Mouse (Mus musculus): ENCODE data around the gene D5Ertd579e. TPM values are rescaled to one million over a fixed set of nuclear protein-coding genes. Genes with fewer than 3 reads are reported as not detected.

The D5Ertd579e gene
- polyA plus RNA-seq, 1 experiment, result 56.7 TPM

DNA sequence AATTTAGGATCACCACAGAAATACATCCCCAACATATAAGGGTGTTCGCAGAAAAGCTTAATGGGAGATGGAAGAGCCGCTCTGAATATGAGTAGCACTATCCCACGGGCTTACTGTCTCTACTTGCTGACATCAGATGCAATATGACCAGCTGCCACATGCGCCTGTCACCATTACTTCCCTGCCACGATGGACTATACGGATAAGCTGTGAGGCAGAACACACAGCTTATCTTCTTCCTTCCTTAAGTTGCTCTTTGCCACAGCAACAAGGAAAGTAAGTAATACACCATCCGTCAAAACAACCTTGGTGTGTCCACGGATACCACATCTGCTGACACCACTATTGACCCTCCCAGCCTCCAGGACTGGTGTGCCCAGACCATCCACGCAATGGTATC lies 131.3 kb downstream of the D5Ertd579e start:
- TF ChIP-seq POLR2A (IDR thresholded peaks at IDR 0.05; ENCODE audit: low read depth, low read length) (no peak), CTCF (IDR thresholded peaks at IDR 0.05; ENCODE audit: borderline replicate concordance, insufficient read depth, low read length) (no peak)
- Histone ChIP-seq H3K4me3 (ENCODE audit: insufficient read depth, low read length) (no peak overlapping the region), H3K4me1 (ENCODE audit: control insufficient read depth, insufficient read depth, low read length) (no peaks in the 10 kb centered on the region)

GRCm38 (mm10) chr5:36563741-36564140 lies 132.1 kb downstream of the D5Ertd579e start:
- H3K4me1 ChIP-seq (ENCODE audit: control insufficient read depth, insufficient read depth, low read length), result no peaks in the 10 kb centered on the region
- no peak overlapping the region for H3K4me3 ChIP-seq (ENCODE audit: insufficient read depth, low read length)
- H3K27ac ChIP-seq (ENCODE audit: insufficient read depth, low read length), result no peak overlapping the region
- TF ChIP-seq POLR2A (IDR thresholded peaks at IDR 0.05; ENCODE audit: low read depth, low read length), result no peak
- TF ChIP-seq CTCF (IDR thresholded peaks at IDR 0.05; ENCODE audit: borderline replicate concordance, insufficient read depth, low read length), result no peak

More for the DNA sequence above, 131.3 kb downstream of the D5Ertd579e start:
- no peak overlapping the region for H3K27ac ChIP-seq (ENCODE audit: insufficient read depth, low read length)

DNA sequence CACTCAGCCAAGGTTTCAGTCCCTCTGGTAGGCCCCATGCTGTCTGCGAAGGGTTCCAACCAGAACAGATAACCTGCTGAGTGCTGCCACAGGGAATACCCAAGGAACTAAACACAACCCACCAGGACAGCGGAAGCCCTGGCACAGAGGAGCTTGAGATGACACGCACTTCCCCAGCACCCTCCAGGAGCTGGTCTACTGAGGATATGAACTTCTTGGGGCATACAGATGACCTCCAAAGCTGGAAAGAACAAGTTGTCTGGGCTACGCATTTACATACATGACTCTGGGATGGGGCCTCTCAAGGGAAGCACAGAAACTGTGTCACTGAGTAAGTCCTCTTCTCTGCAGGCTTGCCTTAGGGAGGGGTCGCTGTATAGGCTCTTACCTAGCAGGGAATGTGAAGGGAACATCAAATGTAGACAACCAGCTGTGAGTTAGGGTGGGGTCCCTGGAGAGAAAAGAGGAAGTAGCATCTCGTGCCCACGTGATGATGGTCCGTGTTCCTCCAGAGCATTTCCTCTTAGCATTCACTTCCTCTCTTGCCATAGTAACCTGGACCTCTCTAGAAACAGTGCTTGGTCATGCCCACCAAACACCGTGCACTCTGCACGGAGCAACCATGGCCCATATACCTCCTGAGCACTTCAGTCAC lies 132.9 kb downstream of the D5Ertd579e start:
- no peak overlapping the region for H3K27ac ChIP-seq (ENCODE audit: insufficient read depth, low read length)
- no peak for TF ChIP-seq POLR2A (IDR thresholded peaks at IDR 0.05; ENCODE audit: low read depth, low read length)
- no peak for TF ChIP-seq CTCF (IDR thresholded peaks at IDR 0.05; ENCODE audit: borderline replicate concordance, insufficient read depth, low read length)
- no peak overlapping the region for H3K4me3 ChIP-seq (ENCODE audit: insufficient read depth, low read length)
- H3K4me1 ChIP-seq (ENCODE audit: control insufficient read depth, insufficient read depth, low read length), result no peaks in the 10 kb centered on the region

- H3K4me1 ChIP-seq (ENCODE audit: control insufficient read depth, insufficient read depth, low read length), result no peaks in the 10 kb centered on the region
- no peak overlapping the region for H3K27ac ChIP-seq (ENCODE audit: insufficient read depth, low read length)
- no peak overlapping the region for H3K4me3 ChIP-seq (ENCODE audit: insufficient read depth, low read length)
- no peak for TF ChIP-seq CTCF (IDR thresholded peaks at IDR 0.05; ENCODE audit: borderline replicate concordance, insufficient read depth, low read length)
- no peak for TF ChIP-seq POLR2A (IDR thresholded peaks at IDR 0.05; ENCODE audit: low read depth, low read length)
These were observed 134.3 kb downstream of the D5Ertd579e start for GRCm38 (mm10) chr5:36561509-36561908.

GRCm38 (mm10) chr5:36560490-36560889 lies 135.3 kb downstream of the D5Ertd579e start:
- TF ChIP-seq POLR2A (IDR thresholded peaks at IDR 0.05; ENCODE audit: low read depth, low read length), result no peak
- no peak for TF ChIP-seq CTCF (IDR thresholded peaks at IDR 0.05; ENCODE audit: borderline replicate concordance, insufficient read depth, low read length)
- Histone ChIP-seq H3K4me3 (ENCODE audit: insufficient read depth, low read length) (no peak overlapping the region), H3K27ac (ENCODE audit: insufficient read depth, low read length) (no peak overlapping the region), H3K4me1 (ENCODE audit: control insufficient read depth, insufficient read depth, low read length) (no peaks in the 10 kb centered on the region)

DNA sequence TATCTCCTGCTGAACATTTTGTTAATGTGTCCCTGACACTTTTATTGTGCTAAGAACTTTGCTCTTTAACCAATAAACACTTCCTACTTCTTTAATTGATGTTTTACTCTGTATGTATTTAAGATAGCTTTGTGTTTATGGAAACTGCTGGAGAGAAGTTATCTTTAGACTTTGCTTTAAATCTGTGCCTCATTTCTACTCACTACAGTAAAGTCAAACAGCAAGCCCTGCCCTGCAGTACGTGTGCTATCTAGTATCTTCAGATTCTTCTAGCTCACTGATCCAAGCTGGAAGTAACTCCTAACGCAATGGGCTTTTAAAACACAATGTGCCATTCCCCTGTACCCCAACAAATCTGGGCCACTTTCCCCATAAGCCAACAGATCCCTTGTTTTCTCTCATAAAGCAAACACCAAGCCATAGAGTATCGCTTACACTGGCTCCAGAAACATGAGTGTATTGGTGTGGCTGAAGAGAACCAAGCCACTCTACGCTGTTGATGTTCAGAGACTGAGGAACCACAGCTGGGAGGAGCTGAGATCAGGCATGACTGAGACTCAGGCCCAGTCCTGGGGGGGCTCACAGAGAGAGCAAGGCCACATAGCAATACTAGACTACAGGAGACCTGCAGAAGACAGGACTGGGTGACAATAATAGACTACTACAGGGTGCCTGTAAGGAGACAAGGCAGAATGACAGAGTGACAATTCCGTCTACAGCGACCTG lies 136.2 kb downstream of the D5Ertd579e start:
- H3K27ac ChIP-seq (ENCODE audit: insufficient read depth, low read length), result no peak overlapping the region
- no peaks in the 10 kb centered on the region for H3K4me1 ChIP-seq (ENCODE audit: control insufficient read depth, insufficient read depth, low read length)

GRCm38 (mm10) chr5:36559106-36559505 lies 136.7 kb downstream of the D5Ertd579e start:
- peaks cover 3% of the 10 kb centered on the region for H3K4me1 ChIP-seq (ENCODE audit: control insufficient read depth, insufficient read depth, low read length)
- H3K27ac ChIP-seq (ENCODE audit: insufficient read depth, low read length), result no peak overlapping the region
- no peak for TF ChIP-seq POLR2A (IDR thresholded peaks at IDR 0.05; ENCODE audit: low read depth, low read length)
- no peak for TF ChIP-seq CTCF (IDR thresholded peaks at IDR 0.05; ENCODE audit: borderline replicate concordance, insufficient read depth, low read length)
- H3K4me3 ChIP-seq (ENCODE audit: insufficient read depth, low read length), result no peak overlapping the region

More for the DNA sequence above, 136.2 kb downstream of the D5Ertd579e start:
- TF ChIP-seq POLR2A (IDR thresholded peaks at IDR 0.05; ENCODE audit: low read depth, low read length) (no peak), CTCF (IDR thresholded peaks at IDR 0.05; ENCODE audit: borderline replicate concordance, insufficient read depth, low read length) (no peak)
- no peak overlapping the region for H3K4me3 ChIP-seq (ENCODE audit: insufficient read depth, low read length)

DNA sequence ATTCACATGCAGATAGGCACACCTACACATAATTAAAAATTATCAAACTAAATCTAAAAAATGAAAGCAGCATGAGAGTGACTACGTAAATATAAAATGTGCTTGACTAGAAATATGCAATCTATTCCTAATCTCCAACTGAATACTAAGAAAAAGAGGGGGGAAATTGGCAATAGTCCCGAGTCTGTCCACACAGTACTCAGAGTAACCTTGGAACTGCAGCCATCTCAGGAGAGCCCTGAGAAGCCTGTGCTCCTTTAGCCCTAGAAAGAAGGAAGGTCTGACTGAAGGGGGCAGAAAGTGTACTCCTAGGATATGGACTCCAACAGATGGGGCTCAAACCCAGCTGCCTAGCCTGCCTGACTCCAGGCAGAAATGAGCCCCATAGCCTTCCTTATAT lies 137.3 kb downstream of the D5Ertd579e start:
- TF ChIP-seq CTCF (IDR thresholded peaks at IDR 0.05; ENCODE audit: borderline replicate concordance, insufficient read depth, low read length) (no peak), POLR2A (IDR thresholded peaks at IDR 0.05; ENCODE audit: low read depth, low read length) (no peak)
- Histone ChIP-seq H3K27ac (ENCODE audit: insufficient read depth, low read length) (no peak overlapping the region), H3K4me3 (ENCODE audit: insufficient read depth, low read length) (no peak overlapping the region), H3K4me1 (ENCODE audit: control insufficient read depth, insufficient read depth, low read length) (peaks cover 6% of the 10 kb centered on the region)

GRCm38 (mm10) chr5:36557584-36558308 lies 138.1 kb downstream of the D5Ertd579e start:
- H3K27ac ChIP-seq (ENCODE audit: insufficient read depth, low read length), result no peak overlapping the region
- TF ChIP-seq POLR2A (IDR thresholded peaks at IDR 0.05; ENCODE audit: low read depth, low read length), result no peak
- no peak for TF ChIP-seq CTCF (IDR thresholded peaks at IDR 0.05; ENCODE audit: borderline replicate concordance, insufficient read depth, low read length)
- no peak overlapping the region for H3K4me3 ChIP-seq (ENCODE audit: insufficient read depth, low read length)
- H3K4me1 ChIP-seq (ENCODE audit: control insufficient read depth, insufficient read depth, low read length), result peaks cover 11% of the 10 kb centered on the region
